Mouse (Mus musculus) ES-Bruce4 (cell line): Measurements from ENCODE around the gene Ttyh1. TPM values are rescaled to one million over a fixed set of nuclear protein-coding genes. Genes with fewer than 3 reads are reported as not detected.

Experiments used
- H3K27ac ChIP-seq: 2 replicates; pipeline ENCODE4 v1.5.1; 2012; ENCODE audit warnings: low read length, inconsistent platforms; ENCODE audit not compliant: insufficient read depth
- H3K27me3 ChIP-seq: 2 replicates; pipeline ENCODE4 v1.6.1; 2012; ENCODE audit warnings: mild to moderate bottlenecking, low read length, inconsistent platforms; ENCODE audit not compliant: control insufficient read depth, poor library complexity, insufficient read depth, severe bottlenecking
- H3K36me3 ChIP-seq: 2 replicates; pipeline ENCODE4 v1.6.1; 2012; ENCODE audit warnings: inconsistent platforms, mild to moderate bottlenecking, low read length, moderate library complexity; ENCODE audit not compliant: control insufficient read depth, poor library complexity, insufficient read depth, severe bottlenecking
- H3K4me1 ChIP-seq: one replicate; pipeline ENCODE4 v1.8.1; 2011; ENCODE audit warnings: low read length; ENCODE audit not compliant: control insufficient read depth, insufficient read depth
- H3K4me3 ChIP-seq: 2 replicates; pipeline ENCODE4 v1.5.1; 2011; ENCODE audit warnings: low read depth, mild to moderate bottlenecking, low read length
- H3K9ac ChIP-seq: 2 replicates; pipeline ENCODE4 v1.6.1; 2012; ENCODE audit warnings: low read depth, mild to moderate bottlenecking, inconsistent platforms; ENCODE audit not compliant: poor library complexity, severe bottlenecking
- H3K9me3 ChIP-seq: replicated peaks from 2 replicates; pipeline ENCODE4 v1.6.1; 2012; ENCODE audit warnings: mild to moderate bottlenecking, low read length, inconsistent platforms; ENCODE audit not compliant: control insufficient read depth, poor library complexity, insufficient read depth, severe bottlenecking
- CTCF ChIP-seq: IDR thresholded peaks from one replicate; pipeline ENCODE4 v1.8.1; 2011; ENCODE audit warnings: low read depth, low read length
- EP300 ChIP-seq: IDR thresholded peaks from 2 replicates; pipeline ENCODE4 v1.6.1; 2011; ENCODE audit warnings: low read depth, low read length; ENCODE audit not compliant: insufficient read depth
- POLR2A ChIP-seq: IDR thresholded peaks from one replicate; pipeline ENCODE4 v1.8.1; 2011; ENCODE audit warnings: low read length; ENCODE audit not compliant: insufficient read depth
- polyA plus RNA-seq: library from polyadenylated mRNA; stranded (reverse); fragments of >200 nt; gene quantifications from 2 replicates; pipeline ENCODE4 v1.2.4, GENCODE M21; 2011; ENCODE audit warnings: low read depth; ENCODE audit not compliant: missing spikeins, insufficient read depth, insufficient read length

Gene Ttyh1
- polyA plus RNA-seq, 1 experiment, result 22.1 TPM

DNA sequence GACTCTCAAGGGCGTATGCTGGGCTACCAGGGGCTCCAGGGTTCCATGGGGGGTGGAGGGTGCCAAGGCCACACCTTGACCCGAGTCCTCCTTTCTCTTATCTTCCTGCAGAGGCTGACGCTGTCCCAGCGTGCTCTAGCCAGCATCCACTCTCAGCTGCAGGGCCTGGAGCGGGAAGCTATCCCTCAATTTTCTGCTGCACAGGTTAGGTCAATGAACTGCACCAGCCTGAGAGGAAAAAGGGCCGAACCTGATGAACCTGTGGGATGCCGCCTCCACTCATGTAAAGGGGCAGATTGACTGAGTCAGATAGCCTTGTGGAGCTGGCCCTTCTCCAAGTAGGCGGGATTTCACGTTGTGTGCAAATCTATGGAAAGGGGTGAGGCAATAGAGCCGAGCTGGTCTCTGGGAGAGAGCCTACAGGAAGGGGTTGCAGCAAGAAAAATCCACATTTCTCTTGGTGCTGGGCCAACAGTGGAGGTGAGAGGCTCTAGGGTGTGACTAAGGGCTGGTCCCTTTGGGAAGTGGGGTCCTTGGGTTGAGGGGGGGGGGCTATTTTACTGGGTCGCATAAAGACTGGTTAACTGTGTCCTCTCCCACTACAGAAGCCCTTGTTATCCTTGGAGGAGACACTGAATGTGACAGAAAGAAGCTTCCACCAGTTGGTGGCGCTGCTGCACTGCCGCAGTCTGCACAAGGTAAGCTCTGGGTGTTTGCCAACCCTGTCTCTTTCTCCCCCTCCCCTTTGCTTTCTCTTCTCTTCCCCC, 11.7 kb downstream of the Ttyh1 start:
- Histone ChIP-seq H3K9me3 (no peaks in the 10 kb centered on the region), H3K27me3 (no peaks in the 10 kb centered on the region), H3K36me3 (0 out of 2 replicates have a peak, but pooled peaks cover 2% of the 10 kb centered on the region), H3K4me3 (no peak overlapping the region), H3K9ac (no peak overlapping the region), H3K27ac (no peak overlapping the region), H3K4me1 (peaks cover 4% of the 10 kb centered on the region)
- TF ChIP-seq POLR2A (no peak), EP300 (0 out of 2 replicates have a peak, but pooled peaks have one; percentile 49), CTCF (peak; percentile 97)

DNA sequence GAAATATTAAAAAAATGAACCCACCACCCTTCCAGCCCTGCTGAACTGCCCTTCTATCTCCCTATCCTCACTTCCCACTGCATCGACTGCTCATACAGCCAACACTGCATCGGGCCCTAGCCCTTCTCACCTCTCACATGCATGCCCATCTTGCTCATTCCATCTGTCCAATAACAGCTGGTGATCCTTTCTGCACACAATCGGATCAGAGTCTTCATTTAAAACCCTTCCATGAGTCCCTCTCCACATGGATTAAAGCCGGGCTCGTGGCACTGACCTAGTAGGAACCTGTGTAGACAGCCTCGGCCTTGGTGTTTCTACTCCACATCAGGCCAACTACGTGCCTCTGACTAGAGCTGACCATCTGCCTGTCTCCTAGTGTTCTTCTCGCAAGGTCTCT, 12.8 kb downstream of the Ttyh1 start:
- peaks cover 4% of the 10 kb centered on the region for H3K4me1 ChIP-seq
- no peak overlapping the region for H3K4me3 ChIP-seq
- H3K27me3 ChIP-seq, result no peaks in the 10 kb centered on the region
- H3K9ac ChIP-seq, result no peak overlapping the region
- 0 out of 2 replicates have a peak, but pooled peaks cover 2% of the 10 kb centered on the region for H3K36me3 ChIP-seq
- H3K27ac ChIP-seq, result no peak overlapping the region
- H3K9me3 ChIP-seq, result no peaks in the 10 kb centered on the region
- TF ChIP-seq POLR2A, result no peak
- TF ChIP-seq CTCF, result no peak
- no peak for TF ChIP-seq EP300

DNA sequence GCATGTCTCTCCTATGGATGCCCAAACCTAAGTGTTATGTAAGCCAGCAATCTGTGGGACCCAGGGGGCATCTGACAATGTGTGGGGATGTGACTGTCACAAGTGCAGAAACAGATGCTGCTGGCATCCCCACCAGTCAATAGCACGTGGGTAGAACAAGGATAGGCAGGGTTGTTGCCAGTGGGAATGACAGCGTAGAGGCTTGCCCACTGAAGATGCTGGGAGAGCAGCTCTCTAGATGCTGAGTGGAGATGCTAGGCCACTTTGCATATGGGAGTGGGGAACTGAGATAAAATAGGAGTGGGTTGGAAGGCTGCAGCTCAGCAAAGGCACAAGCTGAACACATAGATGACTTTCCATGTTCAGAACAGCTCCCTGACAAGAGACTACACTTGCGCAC, 13.4 kb downstream of the Ttyh1 start:
- Histone ChIP-seq H3K27ac (no peak overlapping the region), H3K36me3 (no peaks in the 10 kb centered on the region), H3K9me3 (no peaks in the 10 kb centered on the region), H3K4me1 (peaks cover 4% of the 10 kb centered on the region), H3K9ac (no peak overlapping the region), H3K4me3 (no peak overlapping the region), H3K27me3 (no peaks in the 10 kb centered on the region)
- TF ChIP-seq CTCF (no peak), POLR2A (no peak), EP300 (no peak)

DNA sequence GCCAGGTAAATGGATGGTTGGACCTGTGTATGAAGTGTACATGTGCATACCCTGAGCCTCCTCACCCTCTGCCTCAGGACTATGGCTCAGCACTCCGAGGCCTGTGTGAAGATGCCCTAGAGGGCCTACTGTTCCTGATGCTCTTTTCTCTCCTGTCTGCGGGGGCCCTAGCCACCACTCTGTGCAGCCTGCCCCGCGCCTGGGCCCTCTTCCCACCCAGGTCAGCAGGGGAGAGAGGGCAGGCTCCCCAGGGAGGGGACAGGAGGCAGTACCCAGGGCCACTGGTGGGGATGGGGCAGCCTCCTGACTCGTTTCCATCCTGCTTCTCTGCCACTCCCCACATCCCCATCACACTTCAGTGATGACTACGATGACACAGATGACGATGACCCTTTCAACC, 13.8 kb downstream of the Ttyh1 start:
- no peak overlapping the region for H3K27ac ChIP-seq
- no peak overlapping the region for H3K9ac ChIP-seq
- no peak overlapping the region for H3K4me3 ChIP-seq
- no peaks in the 10 kb centered on the region for H3K36me3 ChIP-seq
- TF ChIP-seq POLR2A, result no peak
- TF ChIP-seq EP300, result no peak
- TF ChIP-seq CTCF, result no peak
- no peaks in the 10 kb centered on the region for H3K9me3 ChIP-seq
- H3K27me3 ChIP-seq, result no peaks in the 10 kb centered on the region
- H3K4me1 ChIP-seq, result peaks cover 4% of the 10 kb centered on the region

DNA sequence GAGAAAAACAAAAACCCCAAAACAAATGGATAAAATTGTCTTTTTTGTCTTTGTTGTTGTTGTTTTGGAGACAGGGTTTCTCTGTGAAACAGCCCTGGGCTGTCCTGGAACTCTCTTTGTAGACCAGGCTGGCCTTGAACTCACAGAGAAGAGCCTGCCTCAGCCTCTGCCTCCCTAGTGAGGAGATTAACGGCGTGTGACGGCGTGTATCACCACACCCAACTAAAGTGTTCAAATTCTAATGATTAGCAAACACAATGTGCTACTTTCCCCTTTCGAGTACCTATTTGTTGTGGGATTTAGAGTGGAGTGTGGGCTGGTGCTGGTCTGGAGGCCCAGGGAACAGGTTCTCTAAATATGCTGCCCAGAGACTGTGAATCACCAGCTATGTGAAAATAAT, 15.7 kb downstream of the Ttyh1 start:
- H3K36me3 ChIP-seq, result peaks cover 14% of the 10 kb centered on the region
- peaks cover 4% of the 10 kb centered on the region for H3K4me1 ChIP-seq
- H3K27me3 ChIP-seq, result no peaks in the 10 kb centered on the region
- TF ChIP-seq POLR2A (no peak), EP300 (no peak), CTCF (no peak)
- no peak overlapping the region for H3K4me3 ChIP-seq
- H3K27ac ChIP-seq, result no peak overlapping the region
- no peaks in the 10 kb centered on the region for H3K9me3 ChIP-seq
- no peak overlapping the region for H3K9ac ChIP-seq

DNA sequence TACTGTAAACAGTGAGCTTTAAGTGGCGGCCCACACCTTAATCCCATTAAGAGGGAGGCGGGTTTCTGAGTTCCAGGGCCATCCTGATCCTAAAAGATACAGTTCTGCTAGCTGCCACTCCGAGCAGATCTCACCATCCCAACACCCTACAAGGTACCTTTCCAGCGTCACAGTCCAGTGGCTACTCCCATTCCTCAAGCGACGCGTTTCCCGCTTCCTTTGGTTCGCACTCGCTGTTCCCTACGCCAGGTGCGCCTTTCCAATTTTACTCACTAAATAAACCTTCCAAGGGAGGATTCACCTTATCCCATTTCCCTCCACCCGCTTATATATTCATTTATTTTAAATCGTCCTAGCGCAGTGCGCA, 17.2 kb downstream of the Ttyh1 start:
- peaks cover 27% of the 10 kb centered on the region for H3K36me3 ChIP-seq
- no peaks in the 10 kb centered on the region for H3K9me3 ChIP-seq
- no peaks in the 10 kb centered on the region for H3K4me1 ChIP-seq
- peak overlapping the region; percentile 80 for H3K4me3 ChIP-seq
- H3K27ac ChIP-seq, result peak overlapping the region; percentile 8
- TF ChIP-seq CTCF (no peak), POLR2A (no peak), EP300 (no peak)
- no peaks in the 10 kb centered on the region for H3K27me3 ChIP-seq
- peak overlapping the region; percentile 59 for H3K9ac ChIP-seq
